Mouse (Mus musculus) midbrain, embryonic 11.5 days (tissue): ENCODE data around the gene Slc35e3. TPM values are rescaled to one million over a fixed set of nuclear protein-coding genes. Genes with fewer than 3 reads are reported as not detected.

Source experiments
- ATAC-seq: fragments of 200-750 bp; cut with Nextera tagmentation; 2 replicates; pipeline ENCODE4 v1.8.0; 2017; ENCODE audit warnings: moderate TSS enrichment, moderate library complexity; ENCODE audit not compliant: low FRiP score
- DNase-seq: peaks from one replicate; pipeline ENCODE4 v3.0.0; 2015; ENCODE audit warnings: low spot score; ENCODE audit errors: missing footprints
- H3K27ac ChIP-seq: fragments of 300-500 bp; sonication (generic); 2 replicates; pipeline ENCODE4 v1.5.1; 2014; ENCODE audit warnings: low read depth, low read length
- H3K27me3 ChIP-seq: fragments of 300-500 bp; sonication (generic); 2 replicates; pipeline ENCODE4 v1.6.1; 2014; ENCODE audit warnings: mild to moderate bottlenecking, low read length, moderate library complexity, mixed read lengths; ENCODE audit not compliant: control insufficient read depth, insufficient read depth
- H3K36me3 ChIP-seq: fragments of 300-500 bp; sonication (generic); 2 replicates; pipeline ENCODE4 v1.6.1; 2014; ENCODE audit warnings: mild to moderate bottlenecking, low read length, moderate library complexity, mixed read lengths; ENCODE audit not compliant: control insufficient read depth, insufficient read depth
- H3K4me1 ChIP-seq: fragments of 300-500 bp; sonication (generic); 2 replicates; pipeline ENCODE4 v1.6.1; 2014; ENCODE audit warnings: low read length; ENCODE audit not compliant: control insufficient read depth, insufficient read depth
- H3K4me2 ChIP-seq: fragments of 300-500 bp; sonication (generic); 2 replicates; pipeline ENCODE4 v1.6.1; 2014; ENCODE audit warnings: mild to moderate bottlenecking, moderate library complexity
- H3K4me3 ChIP-seq: fragments of 300-500 bp; sonication (generic); 2 replicates; pipeline ENCODE4 v1.5.1; 2014; ENCODE audit warnings: low read depth, low read length
- H3K9ac ChIP-seq: fragments of 300-500 bp; sonication (generic); 2 replicates; pipeline ENCODE4 v1.6.1; 2014; ENCODE audit warnings: low read length
- H3K9me3 ChIP-seq: fragments of 300-500 bp; sonication (generic); 2 replicates; pipeline ENCODE4 v1.6.1; 2016; ENCODE audit warnings: low read length; ENCODE audit not compliant: control insufficient read depth
- WGBS: fragments of 180-500 bp; shearing (Covaris S2); extraction: QIAGEN DNeasy Blood & Tissue Kit; methylation state at CpG from one replicate; pipeline ENCODE4 v1.1.7; 2014; 5-methylcytosine and 5-hydroxymethylcytosine counted together
- polyA plus RNA-seq: library from polyadenylated mRNA; unstranded; fragments of >200 nt; fragmentation: Nextera tagmentation; extraction: Ambion mirVana; gene quantifications from 2 replicates; pipeline ENCODE4 v1.2.1, GENCODE M21; 2014

Gene Slc35e3
- polyA plus RNA-seq, 1 experiment from 2014 or later = 21.4 TPM

DNA sequence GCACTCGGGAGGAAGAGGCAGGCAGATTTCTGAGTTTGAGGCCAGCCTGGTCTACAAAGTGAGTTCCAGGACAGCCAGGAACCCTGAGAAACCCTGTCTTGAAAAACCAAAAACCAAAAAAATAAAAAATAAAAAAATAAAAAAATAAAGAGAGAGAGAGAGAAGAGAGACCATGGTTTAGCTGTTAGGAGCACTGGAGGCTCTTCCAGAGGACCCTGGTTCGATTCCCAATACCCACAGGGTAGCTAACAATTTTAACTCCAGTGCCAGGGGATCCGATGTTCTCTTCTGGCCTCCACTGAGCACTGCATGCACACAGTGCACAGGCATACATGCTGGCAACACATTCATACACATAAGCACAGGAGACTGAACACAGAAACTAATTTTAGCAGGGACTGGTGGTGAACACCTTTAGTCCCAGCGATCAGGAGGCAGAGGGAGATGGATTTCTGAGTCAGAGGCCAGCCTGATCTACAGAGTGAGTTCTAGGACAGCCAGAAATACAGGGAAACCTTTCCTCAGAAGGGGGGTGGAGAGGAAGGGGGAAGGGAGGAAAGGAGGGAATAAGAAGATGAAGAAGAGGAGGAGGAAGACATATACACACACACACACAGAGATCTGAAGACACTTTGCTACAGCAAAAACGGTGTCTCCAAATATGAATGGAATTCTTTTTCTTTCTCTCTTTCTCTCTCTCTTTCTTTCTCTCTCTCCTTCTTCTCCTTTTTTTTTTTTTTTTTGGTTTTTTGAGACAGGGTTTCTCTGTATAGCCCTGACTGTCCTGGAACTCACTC lies 6.9 kb upstream of the Slc35e3 start:
- H3K4me2 ChIP-seq = no peak overlapping the region
- H3K36me3 ChIP-seq = peaks cover 28% of the 10 kb centered on the region
- H3K27me3 ChIP-seq = no peaks in the 10 kb centered on the region
- DNase-seq (peak; percentile 73), ATAC-seq (no peak)
- 94% methylated on average over 5 of the region's 5 CpGs for WGBS
- H3K4me1 ChIP-seq = no peaks in the 10 kb centered on the region
- H3K9ac ChIP-seq = no peak overlapping the region
- H3K4me3 ChIP-seq = no peak overlapping the region
- H3K9me3 ChIP-seq = no peaks in the 10 kb centered on the region
- no peak overlapping the region for H3K27ac ChIP-seq

DNA sequence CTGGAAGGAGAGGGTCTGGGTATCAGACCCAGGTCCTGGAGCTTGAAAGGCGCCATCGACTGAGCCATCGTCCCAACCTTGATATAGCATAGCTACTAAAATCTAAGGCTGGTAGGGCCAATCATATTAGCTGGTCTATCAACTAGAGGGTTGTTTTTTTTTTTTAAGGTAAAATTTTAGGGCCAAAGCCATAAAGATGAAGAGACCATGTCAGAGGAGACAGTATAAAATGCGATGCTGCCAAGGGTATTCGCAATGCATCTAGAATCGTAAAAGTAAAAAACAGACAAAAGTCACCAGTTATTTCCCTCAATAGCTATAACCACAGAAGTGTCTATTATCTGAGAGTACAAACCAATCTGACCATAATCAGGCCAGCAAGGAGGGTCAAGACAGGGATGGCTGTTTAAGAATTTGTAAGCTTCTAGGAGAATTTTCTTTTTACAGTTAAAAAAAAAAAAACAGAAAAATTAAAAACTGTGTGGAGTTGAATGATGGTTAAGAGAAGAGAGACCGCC lies 6.2 kb upstream of the Slc35e3 start:
- Histone ChIP-seq H3K4me1 (no peaks in the 10 kb centered on the region), H3K27me3 (no peaks in the 10 kb centered on the region), H3K36me3 (peaks cover 23% of the 10 kb centered on the region), H3K27ac (no peak overlapping the region), H3K9me3 (no peaks in the 10 kb centered on the region), H3K4me2 (no peak overlapping the region), H3K9ac (no peak overlapping the region), H3K4me3 (no peak overlapping the region)
- peak; percentile 64 for DNase-seq
- WGBS = 97% methylated on average over 7 of the region's 7 CpGs
- ATAC-seq = no peak

DNA sequence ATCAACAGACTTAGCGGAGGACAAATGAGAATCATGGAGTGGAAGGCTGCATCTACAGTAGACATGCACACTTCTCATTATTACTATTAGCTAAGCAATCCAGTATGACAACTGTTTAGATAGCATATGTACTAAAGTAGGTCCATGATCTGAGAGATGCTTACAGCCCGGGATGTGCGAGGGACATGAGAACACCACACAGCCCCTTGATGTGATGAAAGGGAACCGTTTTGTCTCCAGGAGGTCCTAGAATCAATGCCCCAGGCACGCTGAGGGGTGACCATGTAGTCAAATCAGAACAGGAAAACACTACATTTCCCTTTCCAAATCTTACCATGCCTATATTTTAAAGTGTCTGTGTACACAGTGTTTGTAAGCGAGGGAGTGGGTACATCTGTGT lies 5.6 kb upstream of the Slc35e3 start:
- Histone ChIP-seq H3K9me3 (no peaks in the 10 kb centered on the region), H3K4me2 (no peak overlapping the region), H3K4me1 (no peaks in the 10 kb centered on the region), H3K27ac (no peak overlapping the region), H3K4me3 (no peak overlapping the region), H3K9ac (no peak overlapping the region), H3K36me3 (peaks cover 18% of the 10 kb centered on the region), H3K27me3 (no peaks in the 10 kb centered on the region)
- WGBS = 93% methylated on average over 6 of the region's 6 CpGs
- no peak for ATAC-seq
- no peak for DNase-seq

DNA sequence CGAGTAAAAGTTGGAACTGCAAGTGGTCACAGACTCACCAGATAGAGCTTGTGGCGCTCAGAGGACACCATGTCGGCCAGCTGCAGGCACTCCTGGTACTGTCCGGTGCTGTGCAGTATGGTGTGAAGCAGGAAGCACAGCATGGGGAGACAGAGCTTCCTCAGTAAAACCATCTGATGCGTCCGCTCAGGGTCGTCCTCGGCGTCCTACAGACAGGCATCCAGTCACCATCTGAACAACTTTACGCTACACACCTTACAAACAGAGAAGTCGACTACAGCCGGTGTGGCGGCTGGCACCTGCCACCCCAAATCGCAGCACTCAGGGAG lies 5.1 kb upstream of the Slc35e3 start:
- DNase-seq (no peak), ATAC-seq (no peak)
- H3K36me3 ChIP-seq = peaks cover 15% of the 10 kb centered on the region

DNA sequence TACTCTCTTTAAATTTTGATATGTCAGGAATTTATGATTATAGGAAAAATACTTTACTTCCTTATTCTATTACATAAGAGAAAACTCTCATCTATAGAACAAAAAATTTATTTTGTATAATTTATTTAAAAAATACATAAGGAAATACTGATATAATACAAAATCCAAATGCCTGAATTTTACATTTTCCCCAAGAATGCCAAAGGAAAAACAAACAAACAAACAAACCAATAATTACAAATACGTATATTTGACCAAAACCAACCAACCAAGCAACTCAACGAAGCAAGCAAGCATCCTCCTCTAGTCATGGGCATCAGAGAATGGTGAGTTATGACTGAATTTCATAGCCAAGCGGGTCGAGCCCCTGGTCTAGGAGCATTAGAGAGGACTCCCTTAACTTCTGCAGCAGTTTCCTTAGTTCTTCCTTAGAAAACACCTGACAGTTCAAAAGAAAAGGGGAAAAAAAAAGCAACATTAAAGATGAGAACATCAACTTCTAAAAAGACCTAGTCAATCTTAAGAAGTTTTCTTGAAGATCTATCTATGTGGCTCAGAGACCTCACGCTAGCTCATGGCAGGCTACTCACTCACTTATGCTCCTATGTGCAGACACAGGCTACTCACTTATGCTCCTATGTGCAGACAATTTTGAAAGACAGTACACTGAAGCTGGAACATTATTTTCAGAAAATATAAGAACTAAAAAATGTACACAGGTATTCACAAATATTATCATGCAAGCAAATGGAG lies 4.5 kb upstream of the Slc35e3 start:
- 97% methylated on average over 5 of the region's 5 CpGs for WGBS
- Histone ChIP-seq H3K4me1 (no peaks in the 10 kb centered on the region), H3K27me3 (no peaks in the 10 kb centered on the region), H3K9ac (no peak overlapping the region), H3K27ac (no peak overlapping the region), H3K9me3 (no peaks in the 10 kb centered on the region), H3K4me2 (no peak overlapping the region), H3K4me3 (no peak overlapping the region), H3K36me3 (peaks cover 15% of the 10 kb centered on the region)
- DNase-seq (peak; percentile 69), ATAC-seq (no peak)

More for the DNA sequence above, 5.1 kb upstream of the Slc35e3 start:
- Histone ChIP-seq H3K9ac (no peak overlapping the region), H3K27ac (no peak overlapping the region), H3K27me3 (no peaks in the 10 kb centered on the region), H3K9me3 (no peaks in the 10 kb centered on the region), H3K4me2 (no peak overlapping the region), H3K4me3 (no peak overlapping the region), H3K4me1 (no peaks in the 10 kb centered on the region)
- WGBS = 93% methylated on average over 14 of the region's 14 CpGs

DNA sequence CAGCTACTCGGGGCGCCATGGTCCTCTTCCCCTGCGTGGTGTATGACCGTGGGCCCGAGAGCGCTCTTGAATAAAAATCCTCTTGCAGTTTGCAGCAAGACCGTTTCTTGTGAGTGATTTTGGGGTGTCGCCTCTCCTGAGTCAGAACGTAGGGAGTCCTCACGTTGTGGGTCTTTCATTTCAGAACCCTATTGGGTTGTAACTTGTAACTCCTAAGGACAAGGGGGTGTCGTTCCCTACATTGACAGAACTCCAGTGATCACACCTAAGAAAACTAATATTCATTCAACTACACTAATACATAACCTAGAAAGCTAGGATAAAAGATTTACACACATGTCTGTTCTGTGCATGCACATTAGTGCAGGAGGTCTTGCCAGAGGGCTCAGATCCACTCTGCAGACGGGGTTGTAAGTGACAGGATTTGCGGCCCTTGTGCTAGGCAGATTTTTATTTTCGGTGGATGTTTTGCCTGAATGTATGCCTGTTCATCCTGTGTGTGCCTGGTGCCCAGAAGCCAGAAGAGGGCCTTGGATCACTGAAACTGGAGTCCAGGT lies 3.7 kb upstream of the Slc35e3 start:
- no peak overlapping the region for H3K9ac ChIP-seq
- peaks cover 13% of the 10 kb centered on the region for H3K36me3 ChIP-seq
- H3K27ac ChIP-seq = no peak overlapping the region
- DNase-seq = no peak
- peaks cover 4% of the 10 kb centered on the region; the same call in 1 of the 2 replicates for H3K4me1 ChIP-seq
- no peak for ATAC-seq
- H3K27me3 ChIP-seq = no peaks in the 10 kb centered on the region
- no peak overlapping the region for H3K4me2 ChIP-seq
- H3K9me3 ChIP-seq = no peaks in the 10 kb centered on the region
- H3K4me3 ChIP-seq = no peak overlapping the region
- WGBS = 91% methylated on average over 14 of the region's 14 CpGs

DNA sequence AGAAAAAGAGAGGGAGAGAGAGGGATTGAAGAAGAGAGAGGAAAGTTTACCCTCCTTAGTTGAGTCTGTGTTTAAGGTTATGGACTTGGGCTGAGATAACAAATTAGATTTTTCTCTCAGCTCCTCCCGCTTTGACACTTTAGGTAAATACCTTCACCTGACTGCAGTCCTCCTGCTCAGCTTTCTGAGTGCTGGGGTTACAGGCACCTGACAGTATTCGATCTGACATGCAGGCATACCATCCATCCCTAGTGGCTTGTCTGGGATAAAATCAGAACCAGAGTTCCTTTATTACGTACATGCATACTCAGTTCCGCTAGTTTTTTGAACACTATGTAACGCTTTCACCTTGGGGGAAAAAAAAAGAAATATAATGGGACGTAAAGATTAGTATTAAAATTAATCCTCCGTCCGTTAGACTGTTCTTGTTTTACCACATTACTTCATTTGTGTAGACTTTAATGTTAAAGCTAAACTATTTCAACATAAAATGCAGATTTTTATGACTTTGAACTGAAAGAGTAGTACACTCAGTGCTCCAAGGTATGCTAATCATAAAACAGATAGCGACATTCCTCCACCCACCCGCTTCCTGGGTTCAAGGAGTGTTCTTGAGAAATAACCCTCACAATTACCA lies 3.0 kb upstream of the Slc35e3 start:
- H3K27me3 ChIP-seq = no peaks in the 10 kb centered on the region
- H3K4me2 ChIP-seq = no peak overlapping the region
- no peak overlapping the region for H3K9ac ChIP-seq
- 96% methylated on average over 10 of the region's 10 CpGs for WGBS
- no peak for DNase-seq
- ATAC-seq = no peak
- H3K36me3 ChIP-seq = peaks cover 10% of the 10 kb centered on the region
- H3K4me3 ChIP-seq = no peak overlapping the region
- H3K9me3 ChIP-seq = no peaks in the 10 kb centered on the region
- H3K4me1 ChIP-seq = peaks cover 5% of the 10 kb centered on the region; the same call in 1 of the 2 replicates
- H3K27ac ChIP-seq = no peak overlapping the region

DNA sequence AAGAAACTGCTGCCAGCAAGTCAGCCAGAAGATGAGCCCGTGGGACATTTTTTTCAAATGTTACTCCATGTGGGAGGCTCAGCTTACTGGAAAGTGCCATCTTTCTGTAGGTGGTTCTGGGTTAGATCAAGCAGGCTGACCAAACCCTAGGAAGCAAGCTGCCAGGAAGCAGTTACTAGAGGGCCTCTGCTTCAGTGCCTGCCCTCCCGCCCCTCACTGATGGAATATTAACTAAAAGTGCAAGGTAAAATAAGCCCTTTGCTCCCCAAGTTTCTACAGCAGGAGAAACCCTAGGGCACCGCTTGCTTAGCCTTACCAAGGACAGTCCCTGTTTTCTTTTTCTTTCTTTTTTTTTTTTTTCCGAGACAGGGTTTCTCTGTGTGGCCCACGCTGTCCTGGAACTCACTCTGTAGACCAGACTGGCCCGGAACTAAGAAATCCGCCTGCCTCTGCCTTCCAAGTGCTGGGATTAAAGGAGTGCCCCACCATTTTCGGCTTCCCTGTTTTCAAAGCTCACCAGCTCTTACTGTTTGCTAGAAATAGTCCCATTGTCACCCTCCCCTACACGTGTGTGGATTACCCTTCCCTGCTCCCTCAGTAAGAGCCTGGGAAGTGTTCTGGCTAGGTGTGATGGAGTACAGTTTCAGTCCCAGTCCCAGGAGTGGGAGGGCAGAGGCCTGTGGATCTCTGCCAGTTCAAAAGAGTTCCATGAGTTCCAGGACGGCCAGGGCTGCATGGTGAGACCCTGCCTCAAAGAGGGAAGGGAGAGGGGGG lies 2.3 kb upstream of the Slc35e3 start:
- Histone ChIP-seq H3K36me3 (peaks cover 10% of the 10 kb centered on the region), H3K9ac (no peak overlapping the region), H3K4me1 (peaks cover 5% of the 10 kb centered on the region; the same call in 1 of the 2 replicates), H3K4me2 (no peak overlapping the region), H3K4me3 (no peak overlapping the region), H3K9me3 (no peaks in the 10 kb centered on the region), H3K27ac (no peak overlapping the region), H3K27me3 (no peaks in the 10 kb centered on the region)
- peak; percentile 80 for DNase-seq
- WGBS = 92% methylated on average over 10 of the region's 10 CpGs
- no peak for ATAC-seq
